Mouse (Mus musculus) CD8-positive naive resting alpha-beta T cell, adult 2 months (primary cell): ENCODE measurements around the gene Phlda2.

Experiments
- DNase-seq, 2 experiments: peaks; one replicate each; pipeline ENCODE4 v3.0.0; 2022; ENCODE audit warnings: low read depth in 2 of 2, low spot score in 2 of 2

The Phlda2 gene

DNA sequence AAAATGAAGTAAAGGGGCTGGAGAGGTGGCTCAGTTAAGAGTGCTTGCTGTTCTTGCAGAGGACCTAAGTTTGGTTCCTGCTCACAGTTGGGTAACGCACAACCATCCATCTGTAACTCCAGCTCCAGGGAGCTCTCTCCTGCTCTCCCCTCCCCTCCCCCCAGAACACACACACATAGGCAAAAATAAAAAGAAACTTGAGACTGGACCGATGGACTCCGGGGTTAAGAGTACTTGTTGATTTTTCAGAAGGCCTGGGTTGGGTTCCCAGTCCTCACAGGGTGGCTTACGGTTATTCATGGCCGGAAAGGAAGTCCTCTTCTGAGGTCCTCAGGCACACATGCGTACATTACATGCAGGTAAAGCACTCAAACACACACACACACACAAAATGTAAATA is 976 bp upstream of the Phlda2 start:
- no peak for DNase-seq

DNA sequence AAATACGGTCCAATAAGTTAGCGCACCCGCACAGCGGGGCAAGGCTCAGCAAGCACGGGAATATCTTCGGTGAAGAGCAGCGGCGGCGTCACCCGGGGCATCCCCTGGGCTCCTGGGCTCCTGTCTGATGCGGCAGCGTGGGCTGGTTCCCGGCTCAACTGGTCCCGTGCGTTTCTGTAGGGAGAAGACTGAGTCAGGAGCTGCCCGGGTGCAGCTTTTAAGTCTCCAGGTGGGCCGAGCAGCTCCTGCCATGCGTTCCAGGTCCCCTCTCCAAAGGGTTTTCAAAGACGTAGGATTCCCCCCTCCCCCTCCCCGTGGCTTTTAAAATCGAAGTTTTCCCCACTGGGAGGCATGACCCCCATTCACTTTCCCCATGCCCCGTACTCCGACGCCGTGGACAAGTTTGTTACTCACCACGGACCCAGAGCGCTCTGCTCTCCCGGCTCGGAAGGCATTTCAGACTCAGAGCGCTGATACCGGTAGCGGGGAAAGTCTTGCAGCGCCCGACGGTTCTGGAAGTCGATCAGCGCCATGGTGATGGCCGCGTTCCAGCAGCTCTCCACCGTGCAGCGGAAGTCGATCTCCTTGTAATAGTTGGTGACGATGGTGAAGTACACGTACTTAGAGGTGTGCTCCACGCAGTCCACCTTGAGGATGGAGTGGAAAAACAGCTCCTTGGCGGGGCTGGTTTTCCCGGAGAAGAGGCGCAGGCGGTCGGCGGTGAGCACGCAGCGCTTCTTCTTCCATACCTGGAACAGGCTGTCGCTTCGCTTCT is 1.1 kb downstream of the Phlda2 start:
- DNase-seq = peak in 1 of 2 experiments; percentile 20

DNA sequence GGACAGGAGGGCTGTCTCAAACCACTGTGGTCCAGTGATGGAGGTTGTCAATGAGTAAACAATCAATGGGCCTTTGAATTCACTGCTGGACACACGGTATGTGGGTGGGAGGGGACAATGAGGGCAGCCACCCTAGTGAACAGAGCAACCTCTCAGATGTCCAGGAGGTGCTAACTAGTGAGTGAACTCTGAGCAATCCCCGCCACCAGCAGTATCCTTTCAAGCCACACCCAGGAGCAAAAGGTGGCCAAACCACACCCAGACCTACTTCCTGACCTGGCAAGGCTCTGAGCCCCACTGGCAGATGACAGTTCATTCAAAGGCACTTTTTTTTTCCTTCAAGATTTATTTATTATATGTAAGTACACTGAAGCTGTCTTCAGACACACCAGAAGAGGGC is 2.0 kb downstream of the Phlda2 start:
- DNase-seq = no peak

DNA sequence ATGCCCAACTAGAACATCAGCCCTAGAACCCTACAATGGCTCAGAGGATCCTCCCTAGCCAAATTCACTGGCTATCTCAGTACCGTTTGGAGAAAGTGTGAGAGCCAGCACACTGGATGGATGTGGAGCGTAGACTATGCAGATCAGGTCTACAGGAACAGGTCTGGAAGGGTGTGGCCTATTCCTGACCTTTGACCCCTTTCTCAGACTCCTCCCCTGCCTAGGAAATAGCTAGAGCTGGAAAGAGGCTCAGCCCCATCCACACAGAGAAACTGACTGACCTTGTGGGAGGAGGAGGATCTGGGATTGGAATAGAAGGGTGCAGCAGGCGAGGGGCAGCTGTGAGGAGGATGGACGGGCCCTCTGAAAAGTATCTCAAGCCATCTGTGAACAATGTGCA is 4.4 kb downstream of the Phlda2 start:
- no peak for DNase-seq

DNA sequence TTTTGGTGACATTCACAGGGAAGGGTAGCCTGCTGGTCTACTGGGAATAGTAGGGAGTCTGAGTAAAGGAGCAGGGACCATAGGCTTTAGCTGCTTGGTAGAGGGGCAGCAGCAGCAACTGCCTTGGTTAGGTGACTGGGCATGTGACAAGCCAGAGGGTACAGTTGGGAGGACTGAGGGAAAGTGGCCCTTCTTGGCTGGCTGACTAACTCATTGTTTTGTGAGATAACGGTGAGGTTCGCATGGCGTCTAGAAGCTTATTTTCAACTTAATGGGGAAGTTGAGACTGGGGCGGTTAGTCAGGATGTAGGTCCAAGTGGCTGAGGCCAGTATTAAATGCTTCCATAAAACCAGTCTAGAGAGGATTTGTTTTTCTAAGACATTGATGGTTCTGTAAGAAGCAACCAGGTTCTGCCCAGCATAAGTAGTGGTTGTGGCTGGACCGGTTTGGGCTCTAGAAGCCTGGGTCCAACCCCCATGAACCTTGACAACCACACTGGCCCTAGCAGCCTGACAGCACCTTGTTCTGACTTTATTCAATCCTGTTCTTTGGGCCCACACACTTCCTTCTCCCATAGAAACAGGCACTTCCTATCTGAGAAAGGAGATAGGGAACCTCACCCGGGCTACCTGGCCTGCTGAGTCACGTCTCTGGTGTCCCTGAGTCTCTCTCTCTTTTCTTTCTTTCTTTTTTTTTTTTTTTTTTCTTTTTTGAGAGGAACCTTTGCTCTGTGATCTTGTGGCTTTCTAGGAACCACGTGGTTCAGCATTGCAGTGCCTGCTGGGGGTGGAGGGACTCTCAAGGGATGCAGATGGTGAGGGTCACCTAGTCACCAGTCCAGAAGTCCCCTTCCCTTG is 7.6 kb downstream of the Phlda2 start:
- DNase-seq = no peak

DNA sequence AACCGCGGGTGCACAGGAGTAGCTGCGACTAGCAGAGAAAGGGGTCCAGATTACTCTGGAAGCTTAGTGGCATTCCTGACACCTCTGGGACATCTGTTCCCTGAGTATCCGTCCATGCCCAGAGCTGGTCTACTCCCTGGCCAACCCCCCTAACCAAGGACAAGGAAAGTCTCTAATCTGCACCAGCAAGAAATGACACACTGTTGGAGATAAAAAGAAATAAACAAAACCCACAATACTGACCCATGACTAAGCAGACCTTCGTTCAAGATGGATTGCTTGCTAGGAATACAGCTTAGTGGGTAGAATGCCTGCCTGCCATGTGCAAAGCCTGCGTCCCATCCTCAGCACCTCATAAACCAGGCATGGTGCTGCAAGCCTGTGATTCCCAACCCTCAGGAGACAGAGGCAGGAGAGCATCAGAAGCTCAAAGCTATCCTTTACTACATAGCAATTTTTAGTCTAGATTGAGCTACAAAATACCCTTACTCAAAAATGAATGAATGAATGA is 9.3 kb downstream of the Phlda2 start:
- DNase-seq = no peak

DNA sequence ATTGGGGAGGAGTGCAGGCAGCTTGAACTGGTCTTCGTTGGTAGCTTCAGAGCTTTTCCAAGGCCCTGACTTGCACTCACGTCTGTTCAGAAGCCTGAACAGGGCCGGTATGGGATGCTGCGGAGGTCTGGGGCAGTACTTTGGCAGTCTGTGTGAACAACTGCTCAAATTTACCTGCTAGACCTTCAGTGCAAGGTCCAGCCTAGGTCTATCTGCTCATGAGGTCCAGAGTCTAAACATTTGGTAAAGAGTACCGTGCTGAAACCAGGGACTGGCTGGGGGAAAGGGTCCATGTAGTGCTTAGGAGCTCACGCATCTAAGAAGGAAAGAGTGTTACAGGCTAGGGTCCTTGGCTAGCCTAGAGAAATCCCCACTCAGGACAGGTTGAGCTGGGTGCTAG is 13.2 kb downstream of the Phlda2 start:
- DNase-seq = no peak

DNA sequence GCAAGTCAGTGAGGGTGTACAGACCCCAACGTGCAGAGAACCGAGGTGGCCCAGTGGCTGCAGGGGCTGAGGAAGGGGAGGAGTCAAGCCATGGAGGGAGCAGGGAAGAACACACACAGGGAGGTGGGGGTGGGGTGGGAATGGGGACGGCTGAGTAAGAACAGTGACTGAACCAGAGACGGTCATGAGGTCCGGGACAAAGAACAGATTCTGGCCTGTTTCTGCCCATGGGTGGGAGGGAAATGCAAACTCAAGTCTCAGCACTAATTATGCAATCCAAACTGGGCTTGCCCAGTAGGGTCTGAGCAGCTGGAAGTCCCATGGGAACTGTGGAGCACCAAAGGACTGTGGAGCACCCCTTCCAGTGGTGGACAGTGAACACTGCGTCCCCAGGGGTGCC is 20.4 kb downstream of the Phlda2 start:
- no peak for DNase-seq

DNA sequence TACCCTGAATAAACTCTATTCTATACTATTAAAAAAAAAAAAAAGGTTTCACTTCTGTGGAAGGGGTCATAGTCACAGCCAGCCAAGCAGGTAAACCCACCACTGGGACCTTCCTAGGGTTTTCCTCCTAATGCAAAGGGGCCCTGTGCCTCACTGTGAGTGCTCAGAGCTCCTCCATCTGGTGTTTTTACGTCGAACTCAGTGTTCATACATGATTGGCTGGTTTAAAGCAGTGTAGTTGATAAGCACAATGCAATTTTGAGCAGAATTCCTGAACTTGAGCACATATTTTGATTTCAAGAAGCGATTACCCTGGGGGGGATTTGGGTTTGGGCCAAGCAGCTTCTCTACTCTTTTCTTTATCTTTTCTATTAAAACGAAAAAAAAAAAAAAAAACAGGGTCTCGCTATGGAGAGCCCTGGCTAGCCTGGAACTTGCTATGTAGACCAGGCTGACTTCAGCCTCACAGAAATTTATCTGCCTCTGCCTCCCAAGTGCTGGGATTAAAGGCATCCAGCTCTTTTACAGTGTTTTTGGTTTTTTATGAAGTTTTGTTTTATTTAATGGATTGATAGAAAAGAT is 21.1 kb downstream of the Phlda2 start:
- no peak for DNase-seq

DNA sequence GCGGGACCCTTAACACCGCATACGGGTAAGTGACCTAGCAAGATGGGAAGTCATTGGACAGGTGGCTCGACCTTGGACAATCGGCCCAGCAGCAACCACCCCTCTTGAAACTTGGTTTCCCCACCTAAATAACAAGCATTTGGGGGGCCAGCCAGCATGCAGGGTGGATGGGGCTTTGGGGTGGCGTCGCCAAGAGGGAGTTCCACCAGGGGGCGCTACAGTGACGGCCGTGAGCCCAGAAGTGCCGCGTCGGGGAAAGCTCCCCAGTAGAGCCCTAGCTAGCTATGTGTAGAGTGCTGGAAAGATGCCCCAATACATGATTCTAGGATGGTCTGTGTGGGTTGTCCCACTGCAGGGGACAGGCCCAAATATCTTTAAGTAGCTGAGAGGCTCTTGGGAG is 22.5 kb downstream of the Phlda2 start:
- DNase-seq = peak; percentile 36 to 51

DNA sequence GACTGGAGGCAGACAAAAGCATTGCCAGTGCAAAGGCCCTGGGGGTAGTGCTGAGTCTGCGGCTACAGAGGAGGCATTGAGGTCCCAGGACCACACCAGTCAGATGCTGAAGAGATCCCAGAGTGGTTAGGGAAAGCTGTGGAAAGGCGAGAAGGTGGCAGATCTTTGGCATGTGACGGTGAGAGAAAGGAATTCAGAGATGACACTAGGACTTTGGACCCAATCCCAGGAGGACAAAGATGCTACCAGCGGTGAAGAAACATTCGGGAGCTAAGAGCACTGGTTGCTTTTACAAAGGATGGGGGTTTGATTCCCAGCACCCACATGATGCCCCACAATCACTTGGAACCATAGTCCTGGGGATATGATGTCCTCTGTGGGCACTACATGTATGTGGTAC is 25.1 kb downstream of the Phlda2 start:
- no peak for DNase-seq

DNA sequence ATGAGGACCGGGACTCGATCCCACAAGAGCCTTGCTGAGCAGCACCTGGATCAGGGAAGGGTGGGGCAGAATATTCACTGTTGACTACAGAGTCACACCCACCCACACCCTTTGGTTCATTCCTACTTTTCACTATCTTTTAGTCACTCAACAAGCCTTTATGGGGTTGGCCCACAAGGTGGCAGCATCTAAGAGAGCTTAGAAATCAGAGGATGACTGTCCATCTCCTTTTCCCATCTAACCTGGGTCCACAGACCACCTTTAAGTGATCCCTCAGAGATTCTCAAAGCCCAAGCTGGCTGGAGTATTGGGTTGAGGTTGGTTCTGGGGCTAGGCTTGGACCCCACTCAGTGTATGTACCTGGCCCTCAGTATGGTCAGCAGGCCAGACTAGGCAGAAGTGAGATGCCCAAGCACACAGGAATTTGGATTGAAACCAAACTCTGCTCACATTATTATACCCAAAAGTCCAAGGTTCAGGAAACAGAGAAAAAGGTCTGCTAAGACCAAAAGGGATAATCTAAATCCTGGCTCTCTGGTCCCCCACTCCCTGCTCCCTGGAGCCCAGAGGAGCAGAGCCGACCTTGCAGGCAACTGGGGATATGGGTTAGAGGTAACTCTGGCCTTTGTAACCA is 26.1 kb downstream of the Phlda2 start:
- DNase-seq = no peak

DNA sequence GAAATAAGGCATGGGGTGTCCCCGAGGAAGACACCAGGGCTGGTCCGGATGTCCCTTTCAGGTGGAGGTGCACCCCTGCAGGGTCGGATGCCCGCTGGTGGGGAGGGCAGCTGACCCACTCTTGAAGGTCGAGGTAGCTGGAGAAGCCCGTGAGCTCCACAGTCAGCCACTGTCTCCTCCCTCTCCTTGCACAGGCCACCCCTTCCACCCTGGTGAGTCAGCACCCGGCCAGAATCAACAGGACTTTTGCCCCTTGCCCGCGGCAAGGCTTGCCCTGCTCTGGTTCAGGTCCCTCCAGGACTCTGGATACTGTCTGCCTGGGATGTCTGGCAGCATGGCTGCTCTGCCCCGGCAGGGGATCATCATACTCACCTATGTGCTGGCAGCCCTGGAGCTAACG is 27.1 kb downstream of the Phlda2 start:
- no peak for DNase-seq

DNA sequence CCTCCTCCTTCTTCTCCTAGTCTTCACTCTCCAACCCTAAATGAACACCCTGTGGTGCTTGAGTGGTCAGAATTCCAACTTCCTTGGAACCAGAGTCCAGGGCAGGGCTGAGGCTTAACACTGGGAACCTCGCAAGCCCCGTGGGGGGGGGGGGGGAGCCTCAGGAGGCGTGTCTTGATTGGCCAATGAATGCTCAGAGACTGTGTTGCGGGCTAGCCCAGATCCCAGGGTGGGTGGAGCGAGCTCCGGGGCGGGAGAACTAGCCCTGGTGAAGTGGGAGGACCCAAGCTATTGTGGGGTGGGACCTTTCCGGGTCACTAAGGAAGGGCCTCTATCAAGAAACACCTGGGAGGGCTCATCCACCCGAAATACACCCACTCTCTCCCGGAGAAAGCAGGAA is 28.1 kb downstream of the Phlda2 start:
- no peak for DNase-seq

DNA sequence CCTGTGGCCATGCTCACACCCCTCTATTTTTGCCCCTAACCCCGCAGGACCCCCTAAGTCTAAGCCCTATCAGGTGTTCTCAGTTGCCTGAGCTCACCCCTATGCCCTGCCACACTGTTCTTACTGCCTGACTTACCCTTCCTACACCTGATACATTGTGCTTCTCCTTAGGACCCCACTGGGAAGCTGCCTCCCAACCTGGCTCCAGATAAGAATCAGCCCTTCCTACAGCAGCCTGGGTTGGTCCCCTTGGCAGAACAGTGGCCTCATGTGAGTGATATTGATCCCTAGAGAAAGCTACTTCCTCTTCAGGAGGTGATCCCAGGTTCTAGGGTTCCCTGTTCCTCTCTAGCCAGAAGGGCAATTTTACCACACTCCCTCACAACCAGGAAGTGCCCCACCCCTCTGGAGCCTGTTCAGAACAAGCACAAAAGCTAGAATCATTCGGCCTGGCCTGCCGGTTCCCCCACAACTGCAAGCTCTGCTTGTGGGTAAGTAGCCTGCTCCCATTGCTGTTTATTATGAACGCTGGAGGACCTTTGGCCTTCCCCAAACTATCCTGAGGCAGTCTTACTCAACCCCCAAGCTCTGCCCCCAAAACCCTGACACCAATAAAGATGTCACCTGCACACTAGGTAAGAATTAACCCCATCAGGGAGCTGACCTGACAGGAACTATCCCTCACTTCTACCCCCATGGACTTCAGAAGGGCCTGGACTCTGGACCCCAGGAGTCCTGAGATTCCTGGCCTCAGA is 29.4 kb downstream of the Phlda2 start, which contains the start of gene Slc22a18:
Slc22a18 (plus strand) TSS at position 390 of the 755 bp plus-strand sequence.
- no peak for DNase-seq

DNA sequence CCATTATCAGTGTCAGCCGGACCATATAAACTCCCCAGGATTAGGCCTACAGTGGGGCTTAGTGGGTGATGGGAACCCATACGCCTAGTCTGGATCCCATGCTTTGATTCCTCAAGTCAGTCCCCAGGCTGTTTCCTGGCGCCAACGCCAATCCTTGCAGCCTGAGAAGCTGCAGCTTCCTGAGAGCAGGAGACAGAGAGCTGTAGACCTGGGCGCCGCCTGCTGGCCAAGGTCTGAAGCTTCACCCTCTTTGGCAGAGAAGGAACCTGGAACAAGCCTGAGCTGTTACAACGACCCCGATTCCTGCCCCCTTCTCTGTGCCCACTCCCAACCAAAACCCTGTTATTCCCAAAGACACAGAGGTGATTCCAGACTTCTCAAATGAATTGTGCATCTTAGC is 33.0 kb downstream of the Phlda2 start:
- peak; percentile 31 to 43 for DNase-seq

DNA sequence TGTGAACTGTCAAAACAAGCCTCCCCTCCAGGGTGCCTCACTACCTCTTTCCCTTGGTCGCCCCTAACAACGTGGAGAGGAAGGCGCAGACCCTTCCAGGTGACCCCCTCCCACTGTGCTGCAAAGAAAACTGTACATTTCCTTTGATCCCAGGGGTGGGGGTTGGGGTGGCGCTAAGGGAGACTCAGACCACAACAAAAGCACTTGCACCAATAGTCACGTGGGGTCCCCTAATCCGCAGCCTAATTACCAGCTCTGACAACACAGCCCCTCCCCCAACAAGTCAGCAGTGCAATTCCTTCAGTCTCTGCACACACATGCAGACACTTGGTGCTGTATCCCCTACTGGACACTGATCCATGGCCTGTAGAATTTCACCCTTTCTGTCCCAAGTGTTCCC is 35.2 kb downstream of the Phlda2 start:
- DNase-seq = no peak

DNA sequence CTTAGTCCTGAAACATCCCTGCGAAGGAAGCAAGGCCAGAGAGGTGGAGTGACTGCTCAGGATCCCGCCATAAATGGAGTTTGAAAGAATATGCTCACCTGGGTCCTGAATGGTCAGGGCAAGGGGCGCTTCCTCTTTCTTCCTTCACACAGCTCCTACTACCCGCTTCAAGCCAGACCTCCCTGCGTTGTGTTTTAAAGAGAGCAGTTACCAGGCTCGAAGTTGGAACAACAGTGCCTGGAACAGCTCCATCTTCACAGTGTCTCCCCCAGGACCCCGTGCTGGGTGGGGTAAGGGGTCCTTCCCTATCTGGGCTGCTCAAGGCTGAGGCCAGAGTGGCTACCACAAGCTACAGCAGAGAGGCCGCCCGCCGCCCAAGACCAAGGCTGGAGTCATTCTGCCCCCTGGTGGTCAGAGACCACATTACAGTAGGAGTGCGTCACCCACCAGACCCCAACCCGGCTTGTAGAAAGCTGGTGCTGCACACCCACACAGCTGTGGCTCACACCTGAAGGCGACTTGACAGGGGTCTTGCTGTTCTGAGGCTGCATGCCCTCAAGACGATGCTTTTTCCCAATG is 36.8 kb downstream of the Phlda2 start:
- DNase-seq = peak; percentile 66 to 72

DNA sequence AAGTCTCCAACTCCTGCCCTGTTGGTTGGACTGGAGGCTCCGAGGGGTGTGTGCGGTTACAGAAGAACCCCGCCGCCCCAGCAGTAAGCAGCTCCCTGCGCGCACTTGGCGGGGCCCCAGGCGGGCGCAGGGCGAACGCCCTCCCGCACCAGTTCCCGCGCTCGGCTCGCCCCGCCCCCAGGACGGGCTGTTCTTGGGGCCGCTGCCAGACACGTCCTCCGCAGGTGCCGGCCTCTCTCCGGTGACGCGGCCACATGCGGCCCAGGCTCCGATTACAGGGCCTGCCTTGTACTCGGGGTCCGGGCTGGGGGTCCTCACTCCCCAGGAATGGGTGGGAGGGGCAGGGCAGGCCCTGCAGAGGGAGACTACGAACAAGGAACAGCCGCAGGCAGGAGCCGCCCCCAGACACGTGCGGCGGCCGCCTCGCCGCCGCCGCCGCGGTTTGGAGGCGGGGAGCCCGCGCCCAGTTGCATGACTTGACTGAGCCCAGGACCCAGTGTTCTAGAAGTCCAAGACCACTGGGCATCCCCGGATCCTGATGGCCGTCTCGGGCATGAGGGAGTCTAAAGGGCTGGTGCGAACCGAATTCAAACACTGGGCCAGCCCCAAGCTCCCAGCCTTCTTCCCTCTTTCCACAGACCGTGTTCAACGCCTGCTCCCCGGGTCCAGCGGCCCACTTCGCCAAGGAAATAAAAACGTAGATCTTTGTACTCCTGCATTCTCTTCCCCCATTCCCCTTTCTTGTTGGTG is 38.0 kb downstream of the Phlda2 start:
- DNase-seq = peak in 1 of 2 experiments; percentile 20
